Mouse (Mus musculus) midbrain, embryonic 14.5 days (tissue): ENCODE results near the gene Heyl. TPM values are rescaled to one million over a fixed set of nuclear protein-coding genes. Genes with fewer than 3 reads are reported as not detected.
A peak's percentile ranks its signal among the peaks of the same experiment; 100 is the strongest.

Experiments used
- ATAC-seq: fragments of 200-750 bp; cut with Nextera tagmentation; 2 replicates; pipeline ENCODE4 v1.8.0; 2017; ENCODE audit warnings: moderate number of reproducible peaks, moderate library complexity; ENCODE audit not compliant: low FRiP score, low TSS enrichment
- DNase-seq: peaks from one replicate; pipeline ENCODE4 v3.0.0-alpha.2; 2015
- H3K27ac ChIP-seq: fragments of 300-500 bp; sonication (generic); replicated peaks from 2 replicates; pipeline ENCODE4 v1.5.1; 2014; ENCODE audit warnings: mild to moderate bottlenecking, low read depth, low read length, moderate library complexity
- H3K27me3 ChIP-seq: fragments of 300-500 bp; sonication (generic); 2 replicates; pipeline ENCODE4 v1.6.1; 2014; ENCODE audit warnings: low read length, control low read depth, mixed read lengths; ENCODE audit not compliant: control insufficient read depth, insufficient read depth
- H3K36me3 ChIP-seq: fragments of 300-500 bp; sonication (generic); 2 replicates; pipeline ENCODE4 v1.6.1; 2014; ENCODE audit warnings: low read length, control low read depth; ENCODE audit not compliant: control insufficient read depth, insufficient read depth
- H3K4me1 ChIP-seq: fragments of 300-500 bp; sonication (generic); 2 replicates; pipeline ENCODE4 v1.6.1; 2014; ENCODE audit warnings: mild to moderate bottlenecking, antibody characterized with exemption, low read length, control low read depth; ENCODE audit not compliant: control insufficient read depth, insufficient read depth
- H3K4me2 ChIP-seq: fragments of 300-500 bp; sonication (generic); 2 replicates; pipeline ENCODE4 v1.6.1; 2014; ENCODE audit warnings: mild to moderate bottlenecking, low read length, moderate library complexity
- H3K4me3 ChIP-seq: fragments of 300-500 bp; sonication (generic); replicated peaks from 2 replicates; pipeline ENCODE4 v1.5.1; 2014; ENCODE audit warnings: low read depth, low read length
- H3K9ac ChIP-seq: fragments of 300-500 bp; sonication (generic); replicated peaks from 2 replicates; pipeline ENCODE4 v1.6.1; 2014; ENCODE audit warnings: mild to moderate bottlenecking, low read length, moderate library complexity
- H3K9me3 ChIP-seq: fragments of 300-500 bp; sonication (generic); 2 replicates; pipeline ENCODE4 v1.6.1; 2016; ENCODE audit warnings: low read length, control low read depth, mixed read lengths; ENCODE audit not compliant: control insufficient read depth
- WGBS: fragments of 180-500 bp; shearing (Covaris S2); extraction: QIAGEN DNeasy Blood & Tissue Kit; methylation state at CpG from one replicate; pipeline ENCODE4 v1.1.7; 2014; 5-methylcytosine and 5-hydroxymethylcytosine counted together
- polyA plus RNA-seq: library from polyadenylated mRNA; unstranded; fragments of >200 nt; fragmentation: Nextera tagmentation; extraction: Ambion mirVana; gene quantifications from 2 replicates; pipeline ENCODE4 v1.2.1, GENCODE M21; 2014

The Heyl gene
- polyA plus RNA-seq, 1 experiment from 2014 or later: 7.3 TPM

- peaks cover 11% of the 10 kb centered on the region; the same call in 1 of the 2 replicates for H3K4me1 ChIP-seq
- H3K27me3 ChIP-seq: peaks cover 45% of the 10 kb centered on the region
- no peak for DNase-seq
- WGBS: 67% methylated on average over 6 of the region's 6 CpGs
- H3K4me3 ChIP-seq: no peak overlapping the region
- H3K36me3 ChIP-seq: no peaks in the 10 kb centered on the region
- no peak for ATAC-seq
- H3K4me2 ChIP-seq: no peak overlapping the region
- no peak overlapping the region for H3K9ac ChIP-seq
- no peaks in the 10 kb centered on the region for H3K9me3 ChIP-seq
- H3K27ac ChIP-seq: no peak overlapping the region
Measured at GRCm38 (mm10) chr4:123237386-123238266, 4.3 kb downstream of the Heyl start.

GRCm38 (mm10) chr4:123239361-123240203 lies 6.2 kb downstream of the Heyl start:
- H3K4me2 ChIP-seq: peak overlapping the region; percentile 54
- peak overlapping the region; percentile 30 for H3K4me3 ChIP-seq
- 6% methylated on average over 52 of the region's 58 CpGs for WGBS
- H3K27me3 ChIP-seq: peaks cover 27% of the 10 kb centered on the region
- H3K9me3 ChIP-seq: no peaks in the 10 kb centered on the region
- DNase-seq: peak; percentile 46
- no peak for ATAC-seq
- H3K27ac ChIP-seq: 0 out of 2 replicates have a peak overlapping the region, but pooled peaks have one; percentile 6
- H3K4me1 ChIP-seq: 0 out of 2 replicates have a peak, but pooled peaks cover 6% of the 10 kb centered on the region
- H3K9ac ChIP-seq: peak overlapping the region; percentile 53
- no peaks in the 10 kb centered on the region for H3K36me3 ChIP-seq

GRCm38 (mm10) chr4:123246221-123246620 lies 12.9 kb downstream of the Heyl start:
- H3K4me1 ChIP-seq: no peaks in the 10 kb centered on the region
- ATAC-seq: no peak
- WGBS: 93% methylated on average over 7 of the region's 7 CpGs

GRCm38 (mm10) chr4:123246651-123247050 lies 13.3 kb downstream of the Heyl start:
- H3K4me2 ChIP-seq: no peak overlapping the region

More at GRCm38 (mm10) chr4:123246221-123246620, 12.9 kb downstream of the Heyl start:
- Histone ChIP-seq H3K36me3 (no peaks in the 10 kb centered on the region), H3K4me3 (no peak overlapping the region), H3K9me3 (no peaks in the 10 kb centered on the region), H3K27ac (no peak overlapping the region), H3K27me3 (no peaks in the 10 kb centered on the region), H3K4me2 (no peak overlapping the region), H3K9ac (no peak overlapping the region)
- DNase-seq: no peak

GRCm38 (mm10) chr4:123247147-123247880 lies 14.0 kb downstream of the Heyl start:
- no peaks in the 10 kb centered on the region for H3K27me3 ChIP-seq
- no peak overlapping the region for H3K27ac ChIP-seq
- no peak for ATAC-seq
- no peak overlapping the region for H3K4me2 ChIP-seq
- no peak overlapping the region for H3K4me3 ChIP-seq
- no peaks in the 10 kb centered on the region for H3K9me3 ChIP-seq
- DNase-seq: no peak
- H3K36me3 ChIP-seq: no peaks in the 10 kb centered on the region
- H3K9ac ChIP-seq: no peak overlapping the region
- H3K4me1 ChIP-seq: no peaks in the 10 kb centered on the region
- WGBS: 75% methylated on average over 7 of the region's 7 CpGs

More at GRCm38 (mm10) chr4:123246651-123247050, 13.3 kb downstream of the Heyl start:
- 92% methylated on average over 5 of the region's 5 CpGs for WGBS
- H3K27ac ChIP-seq: no peak overlapping the region
- H3K9ac ChIP-seq: no peak overlapping the region
- no peak for DNase-seq
- no peaks in the 10 kb centered on the region for H3K4me1 ChIP-seq
- H3K4me3 ChIP-seq: no peak overlapping the region
- ATAC-seq: no peak
- no peaks in the 10 kb centered on the region for H3K27me3 ChIP-seq
- H3K9me3 ChIP-seq: no peaks in the 10 kb centered on the region
- no peaks in the 10 kb centered on the region for H3K36me3 ChIP-seq

GRCm38 (mm10) chr4:123248971-123249567 lies 15.7 kb downstream of the Heyl start:
- Histone ChIP-seq H3K27me3 (no peaks in the 10 kb centered on the region), H3K4me2 (no peak overlapping the region), H3K4me1 (no peaks in the 10 kb centered on the region), H3K9me3 (no peaks in the 10 kb centered on the region), H3K4me3 (no peak overlapping the region), H3K27ac (no peak overlapping the region), H3K9ac (no peak overlapping the region), H3K36me3 (no peaks in the 10 kb centered on the region)
- 78% methylated on average over 7 of the region's 7 CpGs for WGBS
- no peak for ATAC-seq
- DNase-seq: no peak

GRCm38 (mm10) chr4:123252214-123252613 lies 18.9 kb downstream of the Heyl start:
- H3K4me1 ChIP-seq: no peaks in the 10 kb centered on the region
- no peaks in the 10 kb centered on the region for H3K27me3 ChIP-seq
- H3K27ac ChIP-seq: no peak overlapping the region
- H3K4me3 ChIP-seq: no peak overlapping the region
- WGBS: 80% methylated on average over 5 of the region's 5 CpGs
- no peak overlapping the region for H3K9ac ChIP-seq
- H3K36me3 ChIP-seq: no peaks in the 10 kb centered on the region
- no peak overlapping the region for H3K4me2 ChIP-seq
- DNase-seq (no peak), ATAC-seq (no peak)
- H3K9me3 ChIP-seq: no peaks in the 10 kb centered on the region

GRCm38 (mm10) chr4:123254617-123255016 lies 21.3 kb downstream of the Heyl start:
- Histone ChIP-seq H3K4me3 (no peak overlapping the region), H3K27me3 (no peaks in the 10 kb centered on the region), H3K9me3 (no peaks in the 10 kb centered on the region), H3K4me2 (no peak overlapping the region), H3K9ac (no peak overlapping the region), H3K27ac (no peak overlapping the region), H3K4me1 (no peaks in the 10 kb centered on the region), H3K36me3 (no peaks in the 10 kb centered on the region)
- no peak for ATAC-seq
- peak; percentile 88 for DNase-seq
- 13% methylated on average over 5 of the region's 5 CpGs for WGBS
